Mouse (Mus musculus): ENCODE results near the gene Fosb. TPM values are rescaled to one million over a fixed set of nuclear protein-coding genes. Genes with fewer than 3 reads are reported as not detected.
A peak's percentile ranks its signal among the peaks of the same experiment; 100 is the strongest.

The Fosb gene
- total and polyA plus RNA-seq, 2 experiments from 2014 or later = 0.10 to 0.80 TPM

- Histone ChIP-seq H3K4me2 (ENCODE audit: low read depth, low read length) (no peak overlapping the region), H3K27me3 (ENCODE audit: control insufficient read depth, insufficient read depth, low read length) (no peaks in the 10 kb centered on the region), H3K4me1 (ENCODE audit: control insufficient read depth, insufficient read depth) (peaks cover 17% of the 10 kb centered on the region), H3K36me3 (replicated peaks; ENCODE audit: control insufficient read depth, insufficient read depth, low read length) (no peaks in the 10 kb centered on the region), H3K4me3 (ENCODE audit: low read depth, low read length) (no peak overlapping the region), H3K27ac (ENCODE audit: low read depth) (peak overlapping the region; percentile 58; the same call in 1 of the 2 replicates), H3K9me3 (replicated peaks; ENCODE audit: control insufficient read depth, low read length) (no peaks in the 10 kb centered on the region), H3K9ac (replicated peaks; ENCODE audit: low read depth, low read length) (no peak overlapping the region)
- no peak for DNase-seq (ENCODE audit: low spot score)
- 67% methylated on average over 5 of the region's 5 CpGs for WGBS
- TF ChIP-seq CTCF (IDR thresholded peaks at IDR 0.05; ENCODE audit: low read depth) (no peak), EP300 (IDR thresholded peaks at IDR 0.05; ENCODE audit: low read depth) (no peak)
- ATAC-seq (ENCODE audit: insufficient read depth, low read depth) = no peak
Measured at GRCm38 (mm10) chr7:19327782-19328181, 17.9 kb upstream of the Fosb start.

GRCm38 (mm10) chr7:19327128-19327527, 17.3 kb upstream of the Fosb start:
- H3K4me3 ChIP-seq (ENCODE audit: low read depth, low read length) = peak overlapping the region; percentile 42
- peak; percentile 89 for ATAC-seq (ENCODE audit: insufficient read depth, low read depth)
- peak; percentile 89; the same call in 1 of the 2 replicates for TF ChIP-seq EP300 (IDR thresholded peaks at IDR 0.05; ENCODE audit: low read depth)
- TF ChIP-seq CTCF (IDR thresholded peaks at IDR 0.05; ENCODE audit: low read depth) = no peak
- peak; percentile 94 for DNase-seq (ENCODE audit: low spot score)
- H3K9ac ChIP-seq (replicated peaks; ENCODE audit: low read depth, low read length) = peak overlapping the region; percentile 38; the same call in 1 of the 2 replicates
- peak overlapping the region; percentile 95 for H3K27ac ChIP-seq (ENCODE audit: low read depth)
- H3K27me3 ChIP-seq (ENCODE audit: control insufficient read depth, insufficient read depth, low read length) = no peaks in the 10 kb centered on the region
- H3K36me3 ChIP-seq (replicated peaks; ENCODE audit: control insufficient read depth, insufficient read depth, low read length) = no peaks in the 10 kb centered on the region
- H3K4me1 ChIP-seq (ENCODE audit: control insufficient read depth, insufficient read depth) = peaks cover 12% of the 10 kb centered on the region
- whole genome bisulfite sequencing = 0% methylated on average over 22 of the region's 22 CpGs
- H3K4me2 ChIP-seq (ENCODE audit: low read depth, low read length) = peak overlapping the region; percentile 78
- H3K9me3 ChIP-seq (replicated peaks; ENCODE audit: control insufficient read depth, low read length) = no peaks in the 10 kb centered on the region

GRCm38 (mm10) chr7:19326359-19326758, 16.5 kb upstream of the Fosb start:
- H3K4me2 ChIP-seq (ENCODE audit: low read depth, low read length) = peak overlapping the region; percentile 78
- 1% methylated on average over 20 of the region's 20 CpGs for WGBS
- no peak for TF ChIP-seq CTCF (IDR thresholded peaks at IDR 0.05; ENCODE audit: low read depth)
- no peak for TF ChIP-seq EP300 (IDR thresholded peaks at IDR 0.05; ENCODE audit: low read depth)

GRCm38 (mm10) chr7:19325262-19326199, 15.7 kb upstream of the Fosb start:
- 65% methylated on average over 21 of the region's 21 CpGs for WGBS
- TF ChIP-seq EP300 (IDR thresholded peaks at IDR 0.05; ENCODE audit: low read depth) (no peak), CTCF (IDR thresholded peaks at IDR 0.05; ENCODE audit: low read depth) (no peak)
- peaks cover 8% of the 10 kb centered on the region for H3K4me1 ChIP-seq (ENCODE audit: control insufficient read depth, insufficient read depth)
- no peaks in the 10 kb centered on the region for H3K36me3 ChIP-seq (replicated peaks; ENCODE audit: control insufficient read depth, insufficient read depth, low read length)
- DNase-seq (ENCODE audit: low spot score) (no peak), ATAC-seq (ENCODE audit: insufficient read depth, low read depth) (no peak)
- H3K9me3 ChIP-seq (replicated peaks; ENCODE audit: control insufficient read depth, low read length) = no peaks in the 10 kb centered on the region
- H3K9ac ChIP-seq (replicated peaks; ENCODE audit: low read depth, low read length) = no peak overlapping the region
- no peaks in the 10 kb centered on the region for H3K27me3 ChIP-seq (ENCODE audit: control insufficient read depth, insufficient read depth, low read length)
- peak overlapping the region; percentile 42 for H3K4me3 ChIP-seq (ENCODE audit: low read depth, low read length)
- peak overlapping the region; percentile 95 for H3K27ac ChIP-seq (ENCODE audit: low read depth)
- peak overlapping the region; percentile 78 for H3K4me2 ChIP-seq (ENCODE audit: low read depth, low read length)

More at GRCm38 (mm10) chr7:19326359-19326758, 16.5 kb upstream of the Fosb start:
- no peaks in the 10 kb centered on the region for H3K36me3 ChIP-seq (replicated peaks; ENCODE audit: control insufficient read depth, insufficient read depth, low read length)
- H3K4me3 ChIP-seq (ENCODE audit: low read depth, low read length) = peak overlapping the region; percentile 42
- ATAC-seq (ENCODE audit: insufficient read depth, low read depth) = peak; percentile 83
- H3K9ac ChIP-seq (replicated peaks; ENCODE audit: low read depth, low read length) = peak overlapping the region; percentile 38; the same call in 1 of the 2 replicates
- peak; percentile 79 for DNase-seq (ENCODE audit: low spot score)
- peak overlapping the region; percentile 95 for H3K27ac ChIP-seq (ENCODE audit: low read depth)
- peaks cover 6% of the 10 kb centered on the region for H3K4me1 ChIP-seq (ENCODE audit: control insufficient read depth, insufficient read depth)
- no peaks in the 10 kb centered on the region for H3K27me3 ChIP-seq (ENCODE audit: control insufficient read depth, insufficient read depth, low read length)
- H3K9me3 ChIP-seq (replicated peaks; ENCODE audit: control insufficient read depth, low read length) = no peaks in the 10 kb centered on the region

GRCm38 (mm10) chr7:19324221-19324620, 14.4 kb upstream of the Fosb start:
- Histone ChIP-seq H3K4me1 (ENCODE audit: control insufficient read depth, insufficient read depth) (peaks cover 16% of the 10 kb centered on the region), H3K4me2 (ENCODE audit: low read depth, low read length) (no peak overlapping the region), H3K9ac (replicated peaks; ENCODE audit: low read depth, low read length) (no peak overlapping the region), H3K27ac (ENCODE audit: low read depth) (no peak overlapping the region), H3K27me3 (ENCODE audit: control insufficient read depth, insufficient read depth, low read length) (no peaks in the 10 kb centered on the region), H3K36me3 (replicated peaks; ENCODE audit: control insufficient read depth, insufficient read depth, low read length) (no peaks in the 10 kb centered on the region), H3K4me3 (ENCODE audit: low read depth, low read length) (no peak overlapping the region), H3K9me3 (replicated peaks; ENCODE audit: control insufficient read depth, low read length) (no peaks in the 10 kb centered on the region)
- TF ChIP-seq CTCF (IDR thresholded peaks at IDR 0.05; ENCODE audit: low read depth) (no peak), EP300 (IDR thresholded peaks at IDR 0.05; ENCODE audit: low read depth) (no peak)
- DNase-seq (ENCODE audit: low spot score) (no peak), ATAC-seq (ENCODE audit: insufficient read depth, low read depth) (no peak)
- WGBS = 89% methylated on average over 11 of the region's 11 CpGs
